Mouse (Mus musculus) midbrain, embryonic 11.5 days (tissue): ENCODE results near the gene Cfap58. TPM values are rescaled to one million over a fixed set of nuclear protein-coding genes. Genes with fewer than 3 reads are reported as not detected.

ENCODE experiments used
- ATAC-seq: fragments of 200-750 bp; cut with Nextera tagmentation; 2 replicates; pipeline ENCODE4 v1.8.0; 2017; ENCODE audit warnings: moderate TSS enrichment, moderate library complexity; ENCODE audit not compliant: low FRiP score
- DNase-seq: peaks from one replicate; pipeline ENCODE4 v3.0.0; 2015; ENCODE audit warnings: low spot score; ENCODE audit errors: missing footprints
- H3K27ac ChIP-seq: fragments of 300-500 bp; sonication (generic); 2 replicates; pipeline ENCODE4 v1.5.1; 2014; ENCODE audit warnings: low read depth, low read length
- H3K27me3 ChIP-seq: fragments of 300-500 bp; sonication (generic); 2 replicates; pipeline ENCODE4 v1.6.1; 2014; ENCODE audit warnings: mild to moderate bottlenecking, low read length, moderate library complexity, mixed read lengths; ENCODE audit not compliant: control insufficient read depth, insufficient read depth
- H3K36me3 ChIP-seq: fragments of 300-500 bp; sonication (generic); 2 replicates; pipeline ENCODE4 v1.6.1; 2014; ENCODE audit warnings: mild to moderate bottlenecking, low read length, moderate library complexity, mixed read lengths; ENCODE audit not compliant: control insufficient read depth, insufficient read depth
- H3K4me1 ChIP-seq: fragments of 300-500 bp; sonication (generic); 2 replicates; pipeline ENCODE4 v1.6.1; 2014; ENCODE audit warnings: low read length; ENCODE audit not compliant: control insufficient read depth, insufficient read depth
- H3K4me2 ChIP-seq: fragments of 300-500 bp; sonication (generic); 2 replicates; pipeline ENCODE4 v1.6.1; 2014; ENCODE audit warnings: mild to moderate bottlenecking, moderate library complexity
- H3K4me3 ChIP-seq: fragments of 300-500 bp; sonication (generic); 2 replicates; pipeline ENCODE4 v1.5.1; 2014; ENCODE audit warnings: low read depth, low read length
- H3K9ac ChIP-seq: fragments of 300-500 bp; sonication (generic); 2 replicates; pipeline ENCODE4 v1.6.1; 2014; ENCODE audit warnings: low read length
- H3K9me3 ChIP-seq: fragments of 300-500 bp; sonication (generic); 2 replicates; pipeline ENCODE4 v1.6.1; 2016; ENCODE audit warnings: low read length; ENCODE audit not compliant: control insufficient read depth
- WGBS: fragments of 180-500 bp; shearing (Covaris S2); extraction: QIAGEN DNeasy Blood & Tissue Kit; methylation state at CpG from one replicate; pipeline ENCODE4 v1.1.7; 2014; 5-methylcytosine and 5-hydroxymethylcytosine counted together
- polyA plus RNA-seq: library from polyadenylated mRNA; unstranded; fragments of >200 nt; fragmentation: Nextera tagmentation; extraction: Ambion mirVana; gene quantifications from 2 replicates; pipeline ENCODE4 v1.2.1, GENCODE M21; 2014

Cfap58 gene
- polyA plus RNA-seq, 1 experiment from 2014 or later, result 0.20 TPM

GRCm38 (mm10) chr19:48009586-48010331 lies 72.3 kb downstream of the Cfap58 start:
- H3K27ac ChIP-seq, result no peak overlapping the region
- no peak overlapping the region for H3K4me2 ChIP-seq
- H3K4me3 ChIP-seq, result no peak overlapping the region
- no peaks in the 10 kb centered on the region; the same call in 1 of the 2 replicates for H3K9me3 ChIP-seq
- no peak overlapping the region for H3K9ac ChIP-seq
- 75% methylated on average over 15 of the region's 15 CpGs for WGBS
- DNase-seq (no peak), ATAC-seq (no peak)
- H3K4me1 ChIP-seq, result no peaks in the 10 kb centered on the region
- no peaks in the 10 kb centered on the region for H3K36me3 ChIP-seq
- H3K27me3 ChIP-seq, result no peaks in the 10 kb centered on the region

GRCm38 (mm10) chr19:48020103-48020502 lies 82.6 kb downstream of the Cfap58 start:
- no peaks in the 10 kb centered on the region for H3K9me3 ChIP-seq
- no peak overlapping the region for H3K4me2 ChIP-seq
- H3K36me3 ChIP-seq, result no peaks in the 10 kb centered on the region
- WGBS, result 72% methylated on average over 13 of the region's 13 CpGs
- no peak overlapping the region for H3K27ac ChIP-seq
- no peaks in the 10 kb centered on the region for H3K27me3 ChIP-seq
- H3K9ac ChIP-seq, result no peak overlapping the region
- ATAC-seq, result no peak
- no peak overlapping the region for H3K4me3 ChIP-seq
- DNase-seq, result no peak
- H3K4me1 ChIP-seq, result no peaks in the 10 kb centered on the region

DNA sequence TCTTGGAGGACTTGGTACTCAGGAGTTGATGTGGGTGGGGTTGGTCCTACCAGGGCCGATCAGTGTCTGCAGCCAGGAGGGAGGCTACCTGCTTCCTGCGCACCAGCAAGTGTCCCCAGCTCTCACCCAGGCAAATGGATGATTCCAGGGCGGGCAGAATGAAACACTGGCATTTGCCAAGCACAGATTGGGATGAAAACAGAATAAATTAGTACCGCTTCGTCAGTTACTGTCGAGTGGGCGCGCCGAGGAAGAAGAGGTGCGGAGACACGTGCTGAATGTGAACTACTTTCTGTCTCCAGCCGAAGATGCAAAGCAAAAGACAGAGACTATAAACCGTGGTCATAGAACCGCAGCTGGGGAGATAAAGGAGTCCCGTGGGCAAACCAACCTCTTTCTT lies 84.0 kb downstream of the Cfap58 start:
- 84% methylated on average over 15 of the region's 15 CpGs for WGBS
- no peaks in the 10 kb centered on the region for H3K27me3 ChIP-seq
- H3K9ac ChIP-seq, result no peak overlapping the region
- H3K4me1 ChIP-seq, result no peaks in the 10 kb centered on the region
- H3K9me3 ChIP-seq, result no peaks in the 10 kb centered on the region
- DNase-seq, result no peak
- no peaks in the 10 kb centered on the region for H3K36me3 ChIP-seq
- no peak overlapping the region for H3K4me3 ChIP-seq
- H3K27ac ChIP-seq, result no peak overlapping the region
- no peak for ATAC-seq
- no peak overlapping the region for H3K4me2 ChIP-seq

- DNase-seq (peak; percentile 8), ATAC-seq (no peak)
- 92% methylated on average over 5 of the region's 5 CpGs for WGBS
Measured at GRCm38 (mm10) chr19:48022763-48023162, 85.3 kb downstream of the Cfap58 start.

GRCm38 (mm10) chr19:48023726-48024125 lies 86.3 kb downstream of the Cfap58 start:
- Histone ChIP-seq H3K9ac (no peak overlapping the region), H3K9me3 (no peaks in the 10 kb centered on the region), H3K4me3 (no peak overlapping the region), H3K27me3 (no peaks in the 10 kb centered on the region), H3K27ac (no peak overlapping the region), H3K4me1 (no peaks in the 10 kb centered on the region), H3K4me2 (no peak overlapping the region), H3K36me3 (no peaks in the 10 kb centered on the region)
- DNase-seq (no peak), ATAC-seq (no peak)
- 86% methylated on average over 10 of the region's 10 CpGs for WGBS

More at GRCm38 (mm10) chr19:48022763-48023162, 85.3 kb downstream of the Cfap58 start:
- no peaks in the 10 kb centered on the region for H3K4me1 ChIP-seq
- no peak overlapping the region for H3K27ac ChIP-seq
- no peaks in the 10 kb centered on the region for H3K36me3 ChIP-seq
- no peak overlapping the region for H3K9ac ChIP-seq
- no peaks in the 10 kb centered on the region for H3K9me3 ChIP-seq
- H3K4me3 ChIP-seq, result no peak overlapping the region
- H3K4me2 ChIP-seq, result no peak overlapping the region
- H3K27me3 ChIP-seq, result no peaks in the 10 kb centered on the region

- Histone ChIP-seq H3K27me3 (no peaks in the 10 kb centered on the region), H3K27ac (no peak overlapping the region), H3K9me3 (no peaks in the 10 kb centered on the region), H3K4me3 (no peak overlapping the region), H3K9ac (no peak overlapping the region), H3K4me1 (no peaks in the 10 kb centered on the region), H3K4me2 (no peak overlapping the region), H3K36me3 (no peaks in the 10 kb centered on the region)
- no peak for DNase-seq
- 87% methylated on average over 8 of the region's 8 CpGs for WGBS
- no peak for ATAC-seq
Measured at GRCm38 (mm10) chr19:48025366-48025765, 87.9 kb downstream of the Cfap58 start.

DNA sequence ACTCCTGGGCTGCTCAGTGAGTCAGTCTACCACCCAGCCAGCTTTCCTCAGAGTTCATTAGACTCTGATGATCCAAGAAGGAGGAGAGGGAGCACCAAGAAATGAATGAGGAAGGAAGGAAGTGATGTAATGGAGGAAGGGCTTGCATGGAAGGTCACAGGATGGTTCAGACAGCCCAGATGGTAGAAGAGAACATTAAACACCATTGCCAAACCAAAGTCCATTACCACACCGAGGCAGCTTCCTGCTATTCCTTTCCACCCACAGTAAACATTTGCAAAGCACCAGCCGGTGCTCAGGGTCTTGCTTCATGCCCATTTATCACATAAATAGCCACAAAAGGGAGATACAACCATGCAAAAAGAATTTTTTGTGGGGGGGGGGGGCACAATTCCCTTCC lies 89.4 kb downstream of the Cfap58 start:
- no peaks in the 10 kb centered on the region for H3K36me3 ChIP-seq
- H3K27ac ChIP-seq, result no peak overlapping the region
- H3K4me2 ChIP-seq, result no peak overlapping the region
- H3K4me1 ChIP-seq, result no peaks in the 10 kb centered on the region
- 89% methylated on average over 2 of the region's 2 CpGs for WGBS
- ATAC-seq (no peak), DNase-seq (no peak)
- H3K9me3 ChIP-seq, result no peaks in the 10 kb centered on the region
- no peaks in the 10 kb centered on the region for H3K27me3 ChIP-seq
- H3K9ac ChIP-seq, result no peak overlapping the region
- no peak overlapping the region for H3K4me3 ChIP-seq

- WGBS, result 90% methylated on average over 8 of the region's 8 CpGs
- Histone ChIP-seq H3K4me2 (no peak overlapping the region), H3K9ac (no peak overlapping the region), H3K4me1 (no peaks in the 10 kb centered on the region), H3K27me3 (no peaks in the 10 kb centered on the region), H3K36me3 (no peaks in the 10 kb centered on the region), H3K4me3 (no peak overlapping the region), H3K27ac (no peak overlapping the region), H3K9me3 (no peaks in the 10 kb centered on the region)
- no peak for DNase-seq
- no peak for ATAC-seq
Measured at GRCm38 (mm10) chr19:48039554-48039953, 102.1 kb downstream of the Cfap58 start.

- no peak for DNase-seq
- H3K9me3 ChIP-seq, result no peaks in the 10 kb centered on the region
- H3K4me1 ChIP-seq, result no peaks in the 10 kb centered on the region
- no peak for ATAC-seq
- no peaks in the 10 kb centered on the region for H3K27me3 ChIP-seq
- H3K27ac ChIP-seq, result no peak overlapping the region
- no peak overlapping the region for H3K4me2 ChIP-seq
- no peaks in the 10 kb centered on the region for H3K36me3 ChIP-seq
- H3K9ac ChIP-seq, result no peak overlapping the region
- WGBS, result 87% methylated on average over 7 of the region's 7 CpGs
- no peak overlapping the region for H3K4me3 ChIP-seq
Measured at GRCm38 (mm10) chr19:48047315-48047714, 109.8 kb downstream of the Cfap58 start.
